Mouse (Mus musculus) urinary bladder, postnatal 25 days (tissue): Measurements from ENCODE around the gene Phf21a.

Experiments
- DNase-seq: peaks from one replicate; pipeline ENCODE4 v3.0.0; 2022; ENCODE audit warnings: low spot score

Gene Phf21a

DNA sequence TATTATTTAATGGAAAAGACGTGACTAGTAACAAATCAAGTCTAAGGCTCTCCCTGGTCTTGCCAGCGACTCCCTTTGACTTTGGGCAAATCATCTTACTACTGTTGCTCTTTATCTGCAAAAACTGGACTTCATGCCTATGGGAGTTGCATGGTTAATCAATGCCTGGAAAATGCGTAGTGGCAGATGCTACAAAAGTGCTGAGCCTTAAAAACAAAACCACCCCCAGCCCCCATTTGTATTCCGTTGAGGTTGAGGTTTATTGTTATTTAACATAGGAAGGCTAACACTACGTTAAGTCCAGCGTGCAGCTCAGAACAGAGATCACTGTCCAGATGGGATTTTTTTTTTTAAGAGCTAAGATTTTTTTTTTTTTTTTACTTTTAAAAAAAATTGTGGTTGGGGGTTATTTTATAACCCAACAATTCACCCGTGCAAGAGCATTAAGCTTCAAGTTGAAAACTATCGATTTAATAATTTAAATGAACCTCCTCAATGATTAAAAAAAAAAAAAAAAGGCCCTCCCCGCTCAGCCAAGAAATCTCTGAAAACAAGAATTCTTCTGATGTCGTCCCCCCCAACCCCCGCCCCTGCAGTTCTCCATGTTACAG lies 89.3 kb downstream of the Phf21a start:
- no peak for DNase-seq

DNA sequence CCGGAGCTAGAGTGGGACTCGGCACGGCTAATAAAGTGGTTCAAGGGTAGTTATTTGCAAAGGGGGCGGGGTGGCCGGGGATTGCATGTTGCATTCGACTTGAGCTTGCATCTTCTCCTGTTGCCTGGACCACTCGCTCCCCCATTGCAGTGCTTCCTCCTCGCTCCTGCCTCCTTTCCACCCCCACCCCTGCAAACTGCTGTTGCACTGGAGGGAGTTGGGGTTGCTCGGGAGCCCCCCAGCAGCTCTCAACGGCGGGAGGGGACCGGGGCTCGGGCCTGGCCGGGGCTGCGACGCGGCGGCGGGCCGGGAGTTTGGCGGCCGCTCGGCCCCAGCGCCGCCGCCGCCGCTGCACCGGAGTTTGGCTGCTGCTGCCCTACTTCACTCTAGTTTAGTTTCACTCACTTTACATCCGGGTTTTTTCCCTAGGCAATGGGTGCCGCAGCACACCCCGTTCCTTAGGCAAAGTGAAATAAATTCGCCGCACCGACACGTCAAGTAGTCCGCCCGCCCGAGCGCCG lies 90.1 kb downstream of the Phf21a start:
- peak; percentile 54 for DNase-seq

DNA sequence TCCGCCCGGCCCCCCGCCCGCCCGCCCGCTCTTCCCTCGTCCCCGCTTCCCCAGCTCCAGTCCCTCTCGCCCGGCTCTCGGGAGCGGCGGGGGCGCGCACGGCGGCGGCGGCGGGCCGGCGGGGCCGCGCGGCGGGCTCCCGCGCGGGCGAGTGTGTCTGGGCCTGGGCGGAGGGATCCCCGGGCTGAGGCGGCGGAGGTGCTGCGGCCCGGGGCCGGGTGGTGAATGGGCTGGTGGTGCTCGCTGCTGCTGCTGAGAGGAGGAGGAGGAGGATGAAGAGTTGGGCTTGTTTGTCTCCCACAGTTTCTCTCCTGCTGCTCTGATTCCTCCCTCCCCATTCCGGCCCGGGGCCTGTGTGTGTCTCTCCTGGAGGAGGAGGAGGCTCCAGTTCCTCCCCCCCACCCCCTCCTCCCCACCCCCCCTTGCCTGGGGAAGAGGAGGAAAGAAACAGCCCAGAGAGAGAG lies 90.7 kb downstream of the Phf21a start:
- DNase-seq, result peak; percentile 89

DNA sequence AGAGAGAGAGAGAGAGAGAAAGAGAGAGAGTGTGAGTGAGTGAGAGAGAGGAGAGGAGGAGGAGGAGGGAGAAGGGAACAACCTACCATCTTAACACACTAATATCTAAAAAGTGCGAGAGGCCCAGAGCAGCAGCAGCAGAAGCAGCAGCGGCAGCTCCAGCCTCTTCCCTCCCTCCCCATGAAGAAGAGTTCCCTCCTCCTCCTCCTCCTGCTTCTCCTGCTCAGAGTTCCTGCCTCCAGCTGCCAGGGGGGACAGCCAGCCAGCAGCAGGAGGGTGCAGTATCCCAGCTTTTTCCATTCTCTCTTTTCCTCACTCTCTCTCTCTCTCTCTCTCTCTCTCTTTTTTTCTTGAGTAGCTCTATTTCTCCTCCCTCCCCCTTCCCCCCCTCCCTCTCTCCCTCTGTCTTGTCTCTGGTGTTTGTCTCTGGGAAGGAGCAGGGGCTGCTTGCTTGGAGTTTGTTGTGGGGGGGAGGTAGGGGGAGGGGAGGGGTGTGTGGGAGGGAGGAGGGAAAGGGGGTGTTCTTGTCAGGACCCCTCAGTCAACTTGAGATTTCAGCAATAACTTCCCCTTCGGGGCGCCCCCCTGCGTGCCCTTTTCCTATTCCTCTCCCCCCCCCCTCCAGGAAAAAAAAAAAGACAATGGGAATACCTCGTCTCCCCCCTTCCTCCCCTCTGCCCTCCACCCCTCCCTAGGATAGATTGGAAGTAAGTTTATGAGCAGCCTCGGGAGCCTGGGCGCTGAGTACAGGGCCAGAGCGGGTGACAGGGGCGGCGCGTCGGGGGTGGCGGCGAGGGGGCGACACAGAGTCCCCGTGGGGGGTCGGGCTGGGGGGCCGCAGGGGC lies 91.4 kb downstream of the Phf21a start:
- DNase-seq, result peak; percentile 39

DNA sequence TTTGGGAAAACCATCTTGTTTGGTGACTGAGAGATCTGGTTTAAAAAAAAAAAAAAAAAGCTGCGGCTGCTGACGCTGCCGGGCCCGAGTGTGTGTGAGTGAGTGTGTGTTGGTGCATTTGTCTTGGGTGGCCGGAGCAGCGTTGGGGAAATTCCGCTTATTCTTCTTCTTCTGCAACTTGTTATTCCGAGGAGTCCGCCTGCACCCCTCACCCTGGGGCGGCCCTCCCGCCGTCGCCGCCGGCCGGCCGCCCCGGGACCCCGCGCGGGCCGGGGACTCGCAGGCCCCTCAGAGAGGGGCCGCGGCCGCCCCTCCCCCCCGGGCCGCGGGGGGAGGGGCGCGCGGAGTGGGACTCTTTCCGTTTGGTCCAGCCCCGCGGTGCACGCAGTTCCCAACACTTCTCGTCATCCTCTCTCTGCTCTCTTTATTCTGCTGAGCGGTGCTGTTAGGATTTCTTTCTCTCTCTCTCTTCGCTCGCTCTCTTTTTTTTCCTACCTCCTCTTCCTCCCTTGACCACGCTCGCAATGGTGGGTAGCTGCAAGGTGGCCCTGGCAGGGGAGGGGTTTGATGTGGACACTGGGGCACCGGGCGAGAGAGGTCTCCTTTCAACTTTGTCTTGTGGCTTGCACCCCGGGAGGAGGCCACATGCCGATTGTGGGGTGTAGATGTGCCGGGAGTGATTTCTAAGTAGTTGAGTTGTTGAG lies 92.3 kb downstream of the Phf21a start:
- peak; percentile 26 for DNase-seq

DNA sequence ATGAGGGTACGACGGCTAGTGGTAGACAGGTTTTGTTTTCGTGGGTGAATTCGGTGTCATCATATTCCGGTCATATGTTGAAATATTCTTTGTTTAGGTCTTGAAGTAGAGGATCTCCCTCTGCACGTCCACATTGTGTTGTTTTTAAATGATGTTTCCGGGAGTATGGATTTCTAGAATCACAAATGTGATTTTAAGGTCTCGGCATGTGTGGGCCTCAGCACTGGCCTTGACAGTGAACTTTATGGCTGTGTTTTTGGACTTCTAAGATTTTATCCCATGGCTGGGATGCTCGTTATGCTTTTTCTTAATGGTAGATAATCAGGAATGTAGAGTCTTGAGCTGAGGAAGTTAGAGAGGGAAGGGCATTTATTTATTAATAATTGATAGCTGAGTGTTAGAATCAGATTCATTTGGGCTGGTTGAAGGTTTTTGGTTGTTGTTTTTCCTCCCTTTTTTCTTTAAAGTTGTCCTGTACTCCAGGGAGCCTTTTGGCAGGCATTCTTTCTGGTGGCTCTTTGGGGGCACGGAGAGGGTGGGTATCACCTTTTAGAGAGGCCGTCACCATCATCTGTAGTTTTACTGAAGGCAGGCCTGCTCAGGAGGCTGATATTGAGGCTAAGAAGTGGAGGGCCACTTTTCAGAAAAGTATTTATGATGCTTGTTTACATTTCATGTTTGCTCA lies 93.0 kb downstream of the Phf21a start:
- DNase-seq, result no peak

DNA sequence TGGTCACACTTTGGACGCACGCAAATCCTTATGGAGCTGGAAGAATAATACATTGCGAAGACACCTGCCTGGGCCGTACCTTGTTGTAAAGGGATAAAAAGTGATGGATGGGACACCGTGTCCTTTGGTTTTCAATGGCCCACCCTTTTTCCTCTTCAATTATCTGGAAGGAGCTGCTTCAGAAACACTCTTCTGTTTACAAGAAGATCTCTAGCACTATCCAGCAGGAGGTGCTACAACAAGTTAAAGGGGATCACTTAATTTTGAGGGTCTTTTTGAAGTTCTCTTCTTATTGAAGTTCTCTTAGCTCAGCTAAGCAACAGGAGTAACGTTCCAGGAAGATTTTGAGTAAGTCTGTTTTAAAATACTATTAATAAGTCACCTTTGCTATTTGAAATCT lies 94.1 kb downstream of the Phf21a start:
- no peak for DNase-seq

DNA sequence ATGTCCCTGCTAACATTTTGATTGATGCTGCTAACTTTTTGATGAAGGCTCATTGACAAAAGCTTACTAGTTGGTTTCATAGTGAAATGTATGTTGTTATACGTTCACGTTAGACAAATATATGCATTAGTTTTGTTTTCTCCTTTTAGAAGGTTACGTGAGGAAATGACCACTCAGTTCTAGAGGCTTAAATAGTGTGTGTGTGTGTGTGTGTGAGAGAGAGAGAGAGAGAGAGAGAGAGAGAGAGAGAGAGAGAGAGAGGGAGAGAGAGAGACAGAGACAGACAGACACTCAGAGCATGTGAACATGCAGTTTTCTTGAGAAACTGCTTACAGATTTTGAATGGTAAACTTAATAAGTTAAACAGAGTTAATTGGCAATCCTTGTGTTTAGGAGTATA lies 95.8 kb downstream of the Phf21a start:
- DNase-seq, result no peak

DNA sequence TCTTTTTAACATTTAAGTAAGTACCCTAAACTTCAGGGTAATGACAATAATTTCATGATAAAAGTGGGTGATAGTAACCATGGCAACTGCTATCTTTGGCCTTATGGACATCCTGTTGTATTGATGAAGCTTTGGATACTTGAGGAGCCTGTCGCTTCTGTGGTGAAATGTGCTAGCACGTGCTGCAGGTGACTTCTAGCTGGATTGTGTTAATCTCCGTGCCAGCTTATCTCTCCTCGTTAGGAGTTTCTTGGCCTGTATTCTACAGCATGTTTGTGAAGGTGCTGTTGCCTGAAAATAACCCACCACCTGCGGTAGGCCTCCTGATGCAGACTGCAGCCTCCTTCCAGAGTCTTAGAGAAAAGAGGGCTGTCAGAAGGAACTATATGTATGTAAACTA lies 98.0 kb downstream of the Phf21a start:
- no peak for DNase-seq

DNA sequence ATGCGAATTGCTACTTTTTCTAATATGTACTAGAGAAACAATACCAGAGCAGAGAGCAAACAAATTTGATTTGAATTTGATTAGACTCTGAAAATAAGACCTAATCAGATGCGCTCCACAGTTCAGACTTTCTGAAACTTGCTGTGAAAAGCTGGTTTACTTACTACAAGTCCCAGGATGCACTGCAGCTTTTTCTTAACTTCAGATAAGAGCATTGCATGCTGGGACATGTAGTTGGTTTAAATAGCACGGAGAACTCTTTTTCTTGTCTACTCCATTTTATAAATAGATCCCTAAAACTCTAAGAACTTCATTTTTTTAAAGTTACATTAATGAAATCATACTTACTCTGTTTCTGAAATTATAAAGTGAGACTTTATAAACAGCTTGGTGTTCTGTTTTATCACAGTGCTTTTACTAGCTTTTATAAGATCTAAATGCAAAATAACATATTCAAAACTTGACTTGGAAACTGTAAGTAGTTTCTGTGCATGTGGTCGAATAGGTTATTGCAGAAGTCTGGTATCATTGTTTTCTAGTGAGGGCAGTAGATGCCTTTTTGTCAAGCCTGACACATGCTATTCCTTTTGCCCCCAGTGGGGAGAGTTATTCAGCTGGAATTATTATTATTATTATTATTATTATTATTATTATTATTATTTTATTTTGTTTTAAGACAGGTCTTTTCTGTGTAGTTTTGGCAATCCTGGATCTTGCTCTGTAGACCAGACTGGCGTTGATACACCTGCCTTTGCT lies 99.1 kb downstream of the Phf21a start:
- peak; percentile 22 for DNase-seq

DNA sequence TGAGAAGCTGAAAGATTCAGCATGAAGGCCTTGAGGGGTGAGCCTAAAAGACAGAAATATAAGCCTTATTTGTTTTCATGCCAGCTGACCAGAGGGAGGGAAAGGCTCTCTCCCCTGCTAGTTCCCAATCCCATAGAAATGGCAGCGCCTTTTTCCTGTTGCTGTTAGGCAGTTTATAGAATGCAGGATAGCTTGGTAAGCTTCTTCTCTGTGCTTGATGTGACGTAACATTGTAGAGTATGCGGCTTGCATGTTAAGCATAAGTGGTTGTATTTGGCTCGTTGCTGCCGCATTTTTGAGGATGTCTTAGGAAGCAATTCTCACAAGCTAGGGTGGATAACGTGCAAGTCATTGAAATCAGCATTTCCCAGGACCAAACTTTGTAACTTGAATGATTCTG lies 105.2 kb downstream of the Phf21a start:
- no peak for DNase-seq

DNA sequence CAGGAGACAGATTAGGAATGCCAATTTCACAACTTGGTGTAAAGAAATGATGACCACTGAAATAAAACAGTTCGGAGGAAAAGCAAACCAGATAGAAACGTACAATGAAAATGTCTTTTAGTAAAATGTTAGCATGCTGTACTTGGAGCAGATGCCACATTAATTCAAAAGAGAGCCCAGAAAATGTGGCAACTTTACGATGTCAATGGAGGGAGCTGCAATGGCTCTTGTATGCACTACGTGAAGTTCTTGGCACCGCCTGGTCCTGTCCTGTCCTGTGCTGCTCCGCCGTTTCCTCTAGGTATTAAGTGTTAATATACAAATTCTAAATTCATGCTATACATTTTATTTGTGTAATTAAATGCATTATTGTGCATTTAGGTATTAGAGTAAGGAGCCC lies 105.8 kb downstream of the Phf21a start:
- DNase-seq, result no peak

DNA sequence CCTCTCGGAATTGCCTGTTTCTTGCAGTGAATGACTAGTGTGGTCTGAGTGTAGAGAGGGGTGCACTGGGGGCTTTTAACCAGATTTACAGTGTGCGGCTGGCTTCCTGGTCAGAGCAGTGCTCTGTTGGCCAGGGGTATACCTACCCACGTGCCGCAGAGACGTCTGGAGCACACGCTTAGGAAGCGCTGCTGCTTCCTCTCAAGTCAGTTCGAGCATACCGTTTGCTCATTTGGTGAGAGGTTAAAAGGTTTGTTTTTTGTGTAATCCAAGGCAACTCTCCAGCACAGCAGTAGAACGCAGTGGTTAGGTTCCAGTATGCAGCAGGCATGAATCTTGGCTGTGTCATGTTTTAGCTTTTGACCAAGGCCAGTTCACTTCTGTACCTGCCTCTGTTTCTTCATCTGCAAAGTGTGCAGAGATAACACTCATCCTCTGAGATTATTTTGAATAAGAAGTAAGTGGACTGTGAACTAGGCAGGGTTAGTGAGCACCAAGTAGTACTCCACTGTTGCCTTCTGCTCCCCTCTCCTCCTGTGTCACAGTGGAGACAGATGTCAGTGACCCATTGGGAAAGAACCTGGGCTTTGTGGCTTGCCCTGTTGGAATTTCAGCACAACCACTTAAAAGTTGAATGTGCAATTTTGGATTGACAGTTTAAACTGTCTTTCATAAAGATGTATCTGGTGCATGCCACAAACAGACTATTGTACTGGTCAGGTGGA lies 106.8 kb downstream of the Phf21a start:
- no peak for DNase-seq

DNA sequence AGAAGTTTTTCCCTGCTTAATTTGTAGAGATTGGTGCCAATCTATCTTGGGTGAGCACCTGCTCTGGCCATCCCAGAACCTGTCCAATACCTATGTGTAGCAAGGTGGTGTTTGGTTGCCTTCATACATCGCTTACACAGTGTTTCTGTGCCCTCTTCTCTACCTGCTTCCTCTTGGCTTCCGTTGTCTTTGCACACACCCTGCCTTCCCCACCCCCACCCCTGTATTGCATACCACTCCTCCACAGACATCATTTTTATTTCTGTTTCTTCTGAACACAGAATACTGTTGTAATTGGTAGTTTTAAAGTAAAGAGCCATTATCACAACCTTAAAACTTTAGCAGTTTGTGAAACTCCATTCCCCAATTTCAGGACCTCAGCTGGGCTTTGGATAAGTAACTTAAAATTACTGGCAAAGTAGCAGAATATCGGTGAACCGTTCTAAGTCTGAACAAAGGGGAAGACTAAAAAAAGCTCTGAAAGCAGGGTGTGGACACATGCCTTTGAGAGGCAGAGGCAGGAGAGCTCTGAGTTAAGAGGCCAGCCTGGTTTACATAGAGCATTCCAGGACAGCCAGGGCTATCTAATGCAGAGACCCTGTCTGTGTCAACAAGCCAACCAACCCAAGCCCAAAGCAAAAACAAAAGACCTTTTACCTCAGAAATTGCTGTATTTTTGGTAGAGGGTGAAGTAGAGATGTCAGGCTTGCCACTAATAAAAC lies 109.6 kb downstream of the Phf21a start:
- no peak for DNase-seq

DNA sequence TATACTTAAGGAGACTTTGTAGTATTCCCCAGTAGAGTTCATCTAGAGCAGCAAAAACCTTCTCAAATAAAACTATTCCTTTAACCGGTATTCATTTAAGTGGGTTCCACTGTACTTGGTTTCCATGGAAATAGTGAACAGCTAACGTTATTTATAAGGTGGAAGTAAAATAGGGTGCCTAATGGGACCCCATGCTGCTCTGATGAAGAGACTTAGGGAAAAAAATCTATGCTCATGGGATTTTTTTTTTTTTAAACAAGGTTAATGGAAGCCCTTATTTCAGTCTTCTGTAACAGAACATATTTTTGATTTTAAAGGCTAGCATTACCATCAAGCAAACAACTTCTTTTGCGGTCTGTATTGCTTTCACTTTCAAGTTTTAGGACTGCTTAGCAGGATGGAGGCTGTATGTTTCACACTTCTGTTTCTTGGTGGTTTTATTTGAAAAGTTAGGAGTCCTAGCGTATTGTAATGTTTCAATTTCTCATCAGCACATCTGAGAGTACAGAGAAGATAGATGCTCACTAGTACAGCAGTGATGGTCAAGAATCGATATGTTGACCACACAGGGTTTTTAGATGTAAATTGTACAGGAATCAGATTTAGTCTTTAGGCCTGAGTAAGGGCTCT lies 112.2 kb downstream of the Phf21a start:
- DNase-seq, result no peak

DNA sequence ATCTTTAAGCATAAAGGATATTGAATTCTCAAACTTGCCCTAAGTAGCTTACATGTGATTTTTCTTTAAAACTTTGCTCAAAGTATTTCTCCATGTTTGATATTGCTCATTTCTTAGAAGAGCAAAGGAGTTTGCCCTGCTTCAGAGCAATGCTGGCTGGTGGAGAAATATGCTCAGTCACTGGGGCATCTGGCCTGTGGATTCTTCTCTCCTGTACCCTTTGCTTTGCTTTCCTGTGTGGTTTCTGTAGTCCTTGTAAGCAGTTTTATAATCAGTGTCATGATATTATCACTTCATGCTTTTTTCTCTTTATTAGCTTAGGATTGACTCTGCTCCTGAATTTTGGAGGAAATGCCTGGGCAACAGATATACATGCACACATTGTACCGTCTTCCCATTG lies 117.5 kb downstream of the Phf21a start:
- DNase-seq, result no peak

DNA sequence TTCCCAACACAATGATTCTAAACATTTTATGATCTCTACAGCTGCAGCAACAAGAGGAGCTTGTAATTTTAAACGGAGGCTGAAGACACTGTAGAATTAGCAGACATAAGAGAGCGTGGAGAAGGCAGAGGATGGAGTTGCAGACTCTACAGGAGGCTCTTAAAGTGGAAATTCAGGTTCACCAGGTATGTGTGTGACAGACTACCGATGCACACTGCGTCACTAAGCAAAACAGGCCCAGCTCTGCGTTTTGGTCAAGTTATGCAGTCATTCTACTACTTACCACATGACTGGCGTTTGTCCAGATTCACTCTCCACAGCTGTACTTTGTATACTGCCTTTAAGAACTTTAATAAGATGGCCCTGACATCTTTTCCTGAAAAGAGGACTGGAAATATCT lies 128.5 kb downstream of the Phf21a start:
- no peak for DNase-seq

DNA sequence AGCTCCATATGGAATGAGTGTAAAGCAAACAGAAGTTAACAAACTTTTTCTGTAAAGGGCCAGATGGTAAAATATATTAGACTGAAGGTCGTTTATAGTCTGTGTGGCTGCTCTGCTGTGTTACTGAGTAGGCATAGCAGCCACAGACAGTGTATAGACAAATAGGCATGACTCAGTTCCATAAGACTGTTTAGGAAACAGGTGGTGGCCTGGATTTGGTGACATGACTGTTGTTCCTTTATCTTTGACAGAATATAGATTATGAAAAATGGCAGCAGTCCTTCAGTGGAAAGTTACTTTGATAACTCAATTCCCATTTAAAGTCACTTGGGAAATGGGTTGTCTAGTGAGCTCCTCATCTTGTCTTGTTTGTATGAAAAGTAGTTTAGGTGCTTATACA lies 132.7 kb downstream of the Phf21a start:
- no peak for DNase-seq

DNA sequence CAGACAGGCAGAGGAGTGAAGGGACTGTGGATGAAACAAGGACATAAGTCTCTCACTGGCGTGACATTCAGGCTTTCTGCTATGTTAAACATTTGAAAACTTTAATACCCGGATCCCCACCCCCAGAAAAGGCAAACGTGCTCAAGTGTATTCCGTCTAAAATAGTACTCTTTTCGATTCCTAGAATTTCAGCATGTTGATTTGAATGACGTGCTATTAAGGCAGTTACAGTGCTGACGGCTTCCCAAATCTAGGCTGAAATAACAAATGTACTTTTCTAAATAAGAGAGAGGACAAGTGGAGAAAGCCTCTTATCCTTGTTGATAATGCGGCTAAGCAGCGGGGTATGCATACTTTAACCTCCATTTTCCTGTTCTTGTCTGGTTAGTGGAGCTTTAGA lies 137.1 kb downstream of the Phf21a start:
- no peak for DNase-seq

DNA sequence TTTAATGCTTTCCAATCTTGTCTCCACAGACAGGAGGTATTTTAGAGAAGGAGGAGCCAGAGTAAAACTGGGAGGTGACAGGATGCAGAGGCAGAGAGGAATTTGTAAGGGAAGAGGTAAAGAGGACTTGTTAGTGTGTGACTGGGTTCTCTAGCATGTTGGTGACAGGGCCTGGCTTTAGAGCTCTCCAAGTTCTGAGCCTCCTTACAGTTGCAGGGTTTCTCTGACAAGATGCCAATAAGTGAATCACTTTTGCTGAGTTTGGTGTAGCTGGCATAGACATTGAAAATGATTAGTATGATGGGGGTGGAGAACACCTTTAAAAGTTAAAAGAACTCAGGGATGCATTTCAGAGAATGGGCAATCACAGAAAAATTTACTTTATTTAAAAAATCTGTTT lies 138.8 kb downstream of the Phf21a start:
- no peak for DNase-seq
